Mouse (Mus musculus) A20 (cell line): ENCODE data around the gene Sema4d.
"Not testable (repeated sequence)": the region's sequence is repeated elsewhere in the genome, so short reads cannot be mapped to it uniquely, and the experiment has no call there.

Experiments used
- DNase-seq: peaks from one replicate; pipeline ENCODE4 v3.0.0-alpha.2; 2011; ENCODE audit warnings: low read depth, low spot score

Gene Sema4d

GRCm38 (mm10) chr13:51679332-51679731 is 114.2 kb downstream of the Sema4d start:
- no peak for DNase-seq

GRCm38 (mm10) chr13:51678687-51679086 is 114.9 kb downstream of the Sema4d start:
- DNase-seq = no peak

- no peak for DNase-seq
Measured at GRCm38 (mm10) chr13:51677630-51678185, 115.8 kb downstream of the Sema4d start.

- no peak for DNase-seq
Measured at GRCm38 (mm10) chr13:51677041-51677440, 116.5 kb downstream of the Sema4d start.

- no peak for DNase-seq
Measured at GRCm38 (mm10) chr13:51676641-51677040, 116.9 kb downstream of the Sema4d start.

GRCm38 (mm10) chr13:51668195-51668594 is 125.4 kb downstream of the Sema4d start:
- DNase-seq = not testable (repeated sequence)

- DNase-seq = no peak
Measured at GRCm38 (mm10) chr13:51663561-51663960, 130.0 kb downstream of the Sema4d start.

- DNase-seq = no peak
Measured at GRCm38 (mm10) chr13:51659573-51659972, 134.0 kb downstream of the Sema4d start.

GRCm38 (mm10) chr13:51658094-51658493 is 135.5 kb downstream of the Sema4d start:
- no peak for DNase-seq

- DNase-seq = peak; percentile 23
Measured at GRCm38 (mm10) chr13:51656516-51657235, 136.9 kb downstream of the Sema4d start.

- DNase-seq = no peak
Measured at GRCm38 (mm10) chr13:51653961-51654360, 139.6 kb downstream of the Sema4d start.

GRCm38 (mm10) chr13:51653159-51653558 is 140.4 kb downstream of the Sema4d start:
- DNase-seq = no peak

- peak; percentile 95 for DNase-seq
Measured at GRCm38 (mm10) chr13:51651408-51652064, 142.0 kb downstream of the Sema4d start, which contains the start of gene Secisbp2. TSS of gene Secisbp2 (plus strand) at chr13:51651697.

GRCm38 (mm10) chr13:51649740-51650139 is 143.8 kb downstream of the Sema4d start:
- no peak for DNase-seq

- no peak for DNase-seq
Measured at GRCm38 (mm10) chr13:51648237-51648636, 145.3 kb downstream of the Sema4d start.

- no peak for DNase-seq
Measured at GRCm38 (mm10) chr13:51647770-51648169, 145.8 kb downstream of the Sema4d start.

- no peak for DNase-seq
Measured at GRCm38 (mm10) chr13:51646362-51647027, 147.1 kb downstream of the Sema4d start.

GRCm38 (mm10) chr13:51645872-51646271 is 147.7 kb downstream of the Sema4d start:
- peak; percentile 63 for DNase-seq

GRCm38 (mm10) chr13:51644829-51645789 is 148.4 kb downstream of the Sema4d start, which contains the start of gene Cks2:
TSS of gene Cks2 (plus strand) at chr13:51645232.
- DNase-seq = peak; percentile 100

GRCm38 (mm10) chr13:51643924-51644828 is 149.4 kb downstream of the Sema4d start:
- DNase-seq = peak; percentile 44
